Mouse (Mus musculus): ENCODE measurements around the gene Dmd. TPM values are rescaled to one million over a fixed set of nuclear protein-coding genes. Genes with fewer than 3 reads are reported as not detected.

Dmd gene
- polyA plus RNA-seq (2014; fragmentation: Nextera tagmentation; extraction: Ambion mirVana) = 36.4 and 38.2 TPM in 2 replicates

DNA sequence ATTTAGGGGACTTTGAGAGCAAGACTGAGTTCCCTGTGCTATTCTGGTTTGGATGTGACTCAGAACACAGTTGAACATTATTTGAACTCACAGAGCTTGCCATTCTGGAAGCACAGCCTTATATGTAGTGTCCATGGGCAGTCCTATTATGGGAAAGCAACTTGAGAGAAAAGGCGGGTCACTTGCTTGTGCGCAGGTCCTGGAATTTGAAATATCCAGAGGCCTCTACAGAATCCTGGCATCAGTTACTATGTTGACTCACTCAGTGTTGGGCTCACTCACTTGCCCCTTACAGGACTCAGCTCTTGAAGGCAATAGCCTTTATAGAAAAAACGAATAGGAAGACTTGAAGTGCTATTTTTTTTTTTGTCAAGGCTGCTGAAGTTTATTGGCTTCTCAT is at the start of gene Dmd:
Gene Dmd, plus strand, starts transcription at position 241 of the 400 bp plus-strand sequence.
- no peak within 1 kb of the TSS for H3K4me2 ChIP-seq (replicated peaks; ENCODE audit: low read depth, low read length)
- 55% methylated on average over 3 of the region's 3 CpGs for WGBS
- no peaks in the 10 kb centered on the region for H3K36me3 ChIP-seq (ENCODE audit: control insufficient read depth, insufficient read depth, low read length)
- H3K4me3 ChIP-seq (ENCODE audit: low read depth, low read length) = no peak within 1 kb of the TSS
- H3K4me1 ChIP-seq (ENCODE audit: control insufficient read depth, insufficient read depth, low read length) = no peaks in the 10 kb centered on the region
- H3K27ac ChIP-seq (ENCODE audit: low read length) = no peak within 1 kb of the TSS
- no peak for ATAC-seq (ENCODE audit: insufficient number of reproducible peaks, insufficient read depth, low FRiP score, low read depth)
- no peaks in the 10 kb centered on the region for H3K9me3 ChIP-seq (ENCODE audit: control insufficient read depth, low read depth, low read length)
- no peaks in the 10 kb centered on the region for H3K27me3 ChIP-seq (ENCODE audit: control insufficient read depth, insufficient read depth, low read length)
- no peak within 1 kb of the TSS for H3K9ac ChIP-seq (replicated peaks; ENCODE audit: low read depth, low read length)

DNA sequence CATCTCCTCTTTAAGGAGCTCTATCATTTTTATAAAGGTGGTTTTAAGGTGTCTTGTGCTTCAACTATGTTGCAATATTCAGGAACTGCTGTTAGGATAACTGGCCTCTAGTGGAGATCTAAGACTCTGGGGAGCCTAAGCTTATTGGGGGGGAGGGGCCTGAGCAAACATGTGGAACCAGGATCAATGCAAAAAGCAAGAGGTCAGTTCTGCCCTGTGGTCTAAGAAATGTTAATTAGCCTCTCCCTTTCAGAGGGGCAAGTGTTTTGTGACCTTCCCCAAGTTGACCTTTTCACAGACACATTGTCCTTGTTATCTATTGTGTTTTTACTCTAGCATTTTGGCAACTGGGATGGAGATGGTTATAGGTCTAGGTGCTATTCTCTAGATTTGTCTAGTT is 47.2 kb upstream of the Dmd start:
- Histone ChIP-seq H3K27me3 (ENCODE audit: control insufficient read depth, insufficient read depth, low read length) (no peaks in the 10 kb centered on the region), H3K4me1 (ENCODE audit: control insufficient read depth, insufficient read depth, low read length) (no peaks in the 10 kb centered on the region), H3K36me3 (ENCODE audit: control insufficient read depth, insufficient read depth, low read length) (no peaks in the 10 kb centered on the region), H3K9ac (replicated peaks; ENCODE audit: low read depth, low read length) (no peak overlapping the region), H3K27ac (ENCODE audit: low read length) (no peak overlapping the region), H3K4me2 (replicated peaks; ENCODE audit: low read depth, low read length) (no peak overlapping the region), H3K4me3 (ENCODE audit: low read depth, low read length) (no peak overlapping the region), H3K9me3 (ENCODE audit: control insufficient read depth, low read depth, low read length) (no peaks in the 10 kb centered on the region)
- no peak for ATAC-seq (ENCODE audit: insufficient number of reproducible peaks, insufficient read depth, low FRiP score, low read depth)

DNA sequence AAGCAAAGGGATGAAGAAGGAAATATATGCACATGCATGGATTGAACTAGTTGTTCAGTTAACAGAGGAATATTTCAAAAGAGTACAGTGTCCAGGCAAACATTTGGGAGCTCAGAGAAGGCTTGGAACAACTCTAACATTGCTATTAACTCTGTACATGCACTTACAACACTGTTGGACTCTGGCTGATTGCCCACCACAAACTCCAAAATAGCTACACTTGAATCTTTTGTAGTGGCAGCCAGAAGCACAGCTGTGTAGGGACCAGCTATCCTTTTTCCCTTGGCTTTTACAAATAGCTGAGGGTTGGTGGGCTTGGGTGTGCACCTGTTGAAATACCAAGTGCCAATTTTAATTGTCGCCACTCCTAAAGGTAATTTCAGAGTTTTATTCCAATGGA is 39.0 kb downstream of the Dmd start:
- no peaks in the 10 kb centered on the region for H3K9me3 ChIP-seq (ENCODE audit: control insufficient read depth, low read depth, low read length)
- H3K36me3 ChIP-seq (ENCODE audit: control insufficient read depth, insufficient read depth, low read length) = no peaks in the 10 kb centered on the region
- no peaks in the 10 kb centered on the region for H3K27me3 ChIP-seq (ENCODE audit: control insufficient read depth, insufficient read depth, low read length)
- H3K4me2 ChIP-seq (replicated peaks; ENCODE audit: low read depth, low read length) = no peak overlapping the region
- 87% methylated on average over 1 of the region's 1 CpGs for WGBS
- no peak overlapping the region for H3K9ac ChIP-seq (replicated peaks; ENCODE audit: low read depth, low read length)
- H3K4me1 ChIP-seq (ENCODE audit: control insufficient read depth, insufficient read depth, low read length) = no peaks in the 10 kb centered on the region
- no peak overlapping the region for H3K4me3 ChIP-seq (ENCODE audit: low read depth, low read length)
- H3K27ac ChIP-seq (ENCODE audit: low read length) = no peak overlapping the region
- ATAC-seq (ENCODE audit: insufficient number of reproducible peaks, insufficient read depth, low FRiP score, low read depth) = no peak

DNA sequence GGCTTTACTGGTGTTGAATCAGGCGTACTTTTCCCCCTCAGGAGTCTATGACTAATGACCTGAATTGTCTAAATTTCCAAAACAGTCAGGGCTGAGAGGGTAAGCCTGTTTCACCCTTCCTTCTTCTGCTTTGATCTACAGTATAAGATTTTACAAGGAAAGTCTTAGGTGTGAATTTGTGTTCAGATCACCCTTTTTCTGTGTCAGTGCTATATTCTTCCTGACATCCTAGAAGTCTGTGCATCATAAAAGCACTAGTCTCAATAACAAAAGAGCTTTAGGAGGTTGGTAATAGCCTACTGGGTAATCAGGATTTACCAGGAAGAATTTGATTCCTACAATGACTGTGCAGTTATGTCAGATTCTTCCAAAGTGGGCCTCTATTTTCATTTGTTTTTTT is 101.5 kb downstream of the Dmd start:
- no peaks in the 10 kb centered on the region for H3K36me3 ChIP-seq (ENCODE audit: control insufficient read depth, insufficient read depth, low read length)
- H3K4me2 ChIP-seq (replicated peaks; ENCODE audit: low read depth, low read length) = no peak overlapping the region
- 68% methylated on average over 1 of the region's 1 CpGs for WGBS
- H3K27ac ChIP-seq (ENCODE audit: low read length) = no peak overlapping the region
- ATAC-seq (ENCODE audit: insufficient number of reproducible peaks, insufficient read depth, low FRiP score, low read depth) = no peak
- no peaks in the 10 kb centered on the region for H3K4me1 ChIP-seq (ENCODE audit: control insufficient read depth, insufficient read depth, low read length)
- H3K27me3 ChIP-seq (ENCODE audit: control insufficient read depth, insufficient read depth, low read length) = no peaks in the 10 kb centered on the region
- H3K9ac ChIP-seq (replicated peaks; ENCODE audit: low read depth, low read length) = no peak overlapping the region
- H3K9me3 ChIP-seq (ENCODE audit: control insufficient read depth, low read depth, low read length) = no peaks in the 10 kb centered on the region
- H3K4me3 ChIP-seq (ENCODE audit: low read depth, low read length) = no peak overlapping the region

DNA sequence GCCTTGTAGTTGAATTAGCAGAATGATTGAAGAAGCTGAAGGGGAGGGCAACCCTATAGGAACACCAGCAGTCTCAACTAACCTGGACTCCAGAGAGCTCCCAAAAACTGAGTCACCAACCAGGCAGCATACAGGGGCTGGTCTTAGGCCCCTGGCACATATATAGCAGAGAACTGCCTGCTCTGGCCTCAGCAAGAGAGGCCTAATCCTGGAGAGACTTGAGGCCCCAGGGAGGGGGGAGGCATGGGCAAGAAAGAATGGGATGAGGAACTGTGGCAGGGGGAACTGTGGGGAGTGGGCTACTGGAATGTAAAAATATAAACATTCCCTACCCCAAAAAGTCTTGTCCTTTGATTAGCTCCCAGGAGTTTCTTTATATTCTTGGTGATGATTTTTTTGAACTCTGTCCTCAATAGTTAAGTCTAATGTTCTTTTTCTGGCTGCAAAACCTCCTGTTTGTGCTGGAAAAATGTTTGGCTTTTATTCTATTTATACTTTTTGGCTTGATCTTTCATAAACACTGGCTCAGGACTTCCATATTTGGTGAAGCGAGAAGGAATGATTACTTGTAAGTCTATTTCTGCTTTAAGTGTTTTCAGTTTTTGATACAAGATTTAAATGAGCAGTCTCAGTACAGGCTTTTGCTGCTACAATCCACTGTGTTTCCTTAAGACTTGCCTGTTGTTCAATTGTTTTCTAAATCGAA is 167.7 kb downstream of the Dmd start:
- Histone ChIP-seq H3K27me3 (ENCODE audit: control insufficient read depth, insufficient read depth, low read length) (no peaks in the 10 kb centered on the region), H3K4me3 (ENCODE audit: low read depth, low read length) (no peak overlapping the region), H3K9ac (replicated peaks; ENCODE audit: low read depth, low read length) (no peak overlapping the region), H3K4me1 (ENCODE audit: control insufficient read depth, insufficient read depth, low read length) (no peaks in the 10 kb centered on the region), H3K4me2 (replicated peaks; ENCODE audit: low read depth, low read length) (no peak overlapping the region), H3K27ac (ENCODE audit: low read length) (peak overlapping the region; percentile 77; the same call in 1 of the 2 replicates), H3K36me3 (ENCODE audit: control insufficient read depth, insufficient read depth, low read length) (no peaks in the 10 kb centered on the region), H3K9me3 (ENCODE audit: control insufficient read depth, low read depth, low read length) (no peaks in the 10 kb centered on the region)
- ATAC-seq (ENCODE audit: insufficient number of reproducible peaks, insufficient read depth, low FRiP score, low read depth) = no peak
- 59% methylated on average over 2 of the region's 2 CpGs for WGBS

DNA sequence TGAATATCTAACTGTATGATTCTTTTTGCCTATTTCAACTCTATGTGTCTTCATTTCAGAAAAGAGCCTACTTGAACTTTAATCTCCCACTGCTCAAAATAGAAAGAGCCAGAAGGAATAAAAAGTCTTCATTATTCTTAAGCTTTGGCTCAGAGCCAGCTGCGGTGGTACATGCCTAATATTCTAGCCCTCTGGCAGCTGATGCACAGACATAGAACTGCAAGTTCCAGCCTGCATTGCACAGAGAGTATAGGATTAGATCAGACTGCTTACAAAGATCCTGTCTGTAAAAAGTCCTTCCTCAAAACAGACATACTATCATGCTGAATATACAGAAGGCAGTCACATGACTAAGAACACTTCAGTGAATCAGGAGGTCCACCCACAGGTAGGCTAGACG is 168.5 kb downstream of the Dmd start:
- ATAC-seq (ENCODE audit: insufficient number of reproducible peaks, insufficient read depth, low FRiP score, low read depth) = peak; percentile 46; the same call in 1 of the 2 replicates
- no peak overlapping the region for H3K27ac ChIP-seq (ENCODE audit: low read length)
- no peaks in the 10 kb centered on the region for H3K9me3 ChIP-seq (ENCODE audit: control insufficient read depth, low read depth, low read length)
- WGBS = 50% methylated on average over 2 of the region's 2 CpGs
- no peaks in the 10 kb centered on the region for H3K36me3 ChIP-seq (ENCODE audit: control insufficient read depth, insufficient read depth, low read length)
- H3K9ac ChIP-seq (replicated peaks; ENCODE audit: low read depth, low read length) = no peak overlapping the region
- H3K4me2 ChIP-seq (replicated peaks; ENCODE audit: low read depth, low read length) = no peak overlapping the region
- H3K4me1 ChIP-seq (ENCODE audit: control insufficient read depth, insufficient read depth, low read length) = no peaks in the 10 kb centered on the region
- H3K4me3 ChIP-seq (ENCODE audit: low read depth, low read length) = no peak overlapping the region
- no peaks in the 10 kb centered on the region for H3K27me3 ChIP-seq (ENCODE audit: control insufficient read depth, insufficient read depth, low read length)

DNA sequence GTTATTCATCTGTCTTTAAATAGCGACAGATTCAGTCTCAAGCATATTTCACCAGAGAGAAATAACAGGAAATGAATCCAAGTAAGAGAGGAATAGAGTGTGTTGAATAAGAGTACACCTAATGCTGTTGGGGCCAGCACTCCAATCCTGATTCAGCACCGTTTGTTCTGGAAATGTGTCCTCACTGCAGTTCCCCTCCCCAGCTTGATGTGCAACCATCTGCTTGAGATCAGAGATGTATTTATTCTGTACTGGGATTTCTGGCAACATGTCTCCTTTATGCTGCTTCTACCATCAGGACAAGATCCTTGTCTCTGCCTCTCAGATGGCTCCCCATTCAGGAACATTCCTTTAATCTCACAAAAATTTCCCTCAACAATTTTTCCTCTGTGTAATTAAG is 271.9 kb downstream of the Dmd start:
- Histone ChIP-seq H3K4me1 (ENCODE audit: control insufficient read depth, insufficient read depth, low read length) (no peaks in the 10 kb centered on the region), H3K27ac (ENCODE audit: low read length) (no peak overlapping the region), H3K9ac (replicated peaks; ENCODE audit: low read depth, low read length) (no peak overlapping the region), H3K27me3 (ENCODE audit: control insufficient read depth, insufficient read depth, low read length) (no peaks in the 10 kb centered on the region), H3K4me3 (ENCODE audit: low read depth, low read length) (no peak overlapping the region), H3K9me3 (ENCODE audit: control insufficient read depth, low read depth, low read length) (no peaks in the 10 kb centered on the region), H3K4me2 (replicated peaks; ENCODE audit: low read depth, low read length) (no peak overlapping the region), H3K36me3 (ENCODE audit: control insufficient read depth, insufficient read depth, low read length) (no peaks in the 10 kb centered on the region)
- 69% methylated on average over 2 of the region's 2 CpGs for WGBS
- no peak for ATAC-seq (ENCODE audit: insufficient number of reproducible peaks, insufficient read depth, low FRiP score, low read depth)

DNA sequence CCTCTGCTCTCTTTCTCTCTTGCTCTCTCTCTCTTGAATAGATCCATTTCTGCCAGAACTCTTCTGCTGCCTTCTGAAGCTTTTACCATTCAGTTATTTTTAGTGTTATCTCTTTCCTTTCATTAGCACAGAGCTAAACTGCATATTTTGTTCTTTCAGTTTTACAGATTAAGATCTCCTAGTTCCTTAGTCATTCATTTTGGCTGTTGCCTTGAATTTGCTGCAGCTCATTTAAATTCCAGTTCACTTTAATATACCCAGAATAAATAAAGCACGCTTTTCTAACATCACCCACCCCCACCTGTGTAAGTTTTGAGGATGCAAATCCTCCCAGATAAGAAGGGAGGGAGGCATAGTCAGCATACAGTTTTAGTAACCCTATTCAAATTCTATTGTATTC is 272.4 kb downstream of the Dmd start:
- H3K9me3 ChIP-seq (ENCODE audit: control insufficient read depth, low read depth, low read length) = no peaks in the 10 kb centered on the region
- no peaks in the 10 kb centered on the region for H3K4me1 ChIP-seq (ENCODE audit: control insufficient read depth, insufficient read depth, low read length)
- 47% methylated on average over 1 of the region's 1 CpGs for WGBS
- H3K4me2 ChIP-seq (replicated peaks; ENCODE audit: low read depth, low read length) = no peak overlapping the region
- no peaks in the 10 kb centered on the region for H3K27me3 ChIP-seq (ENCODE audit: control insufficient read depth, insufficient read depth, low read length)
- ATAC-seq (ENCODE audit: insufficient number of reproducible peaks, insufficient read depth, low FRiP score, low read depth) = no peak
- H3K36me3 ChIP-seq (ENCODE audit: control insufficient read depth, insufficient read depth, low read length) = no peaks in the 10 kb centered on the region
- H3K9ac ChIP-seq (replicated peaks; ENCODE audit: low read depth, low read length) = no peak overlapping the region
- no peak overlapping the region for H3K4me3 ChIP-seq (ENCODE audit: low read depth, low read length)
- H3K27ac ChIP-seq (ENCODE audit: low read length) = no peak overlapping the region

DNA sequence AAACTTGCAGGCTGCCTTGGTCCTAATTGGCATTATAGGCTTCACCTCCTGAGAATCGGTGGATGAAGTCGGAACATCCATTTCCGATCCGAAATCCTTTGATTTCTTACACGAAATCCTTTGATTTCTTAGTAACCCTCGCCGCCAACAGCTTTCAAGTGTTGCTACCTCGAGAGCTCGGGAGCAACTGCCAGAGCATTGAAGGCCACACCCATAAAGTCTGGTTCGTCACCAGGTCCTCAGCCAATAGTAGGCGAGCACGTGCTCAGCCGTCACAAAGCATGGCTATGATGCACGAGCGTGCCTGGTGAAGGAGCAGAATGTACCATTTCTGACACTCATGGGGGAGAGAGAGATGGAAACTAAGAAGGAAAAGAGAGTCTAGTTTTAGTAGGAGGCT is 538.9 kb downstream of the Dmd start, which contains the start of gene Tsga8:
Gene Tsga8, minus strand, starts transcription at position 327 of the 400 bp plus-strand sequence.
- no peak for ATAC-seq (ENCODE audit: insufficient number of reproducible peaks, insufficient read depth, low FRiP score, low read depth)
- Histone ChIP-seq H3K9ac (replicated peaks; ENCODE audit: low read depth, low read length) (no peak within 1 kb of the TSS), H3K9me3 (ENCODE audit: control insufficient read depth, low read depth, low read length) (no peaks in the 10 kb centered on the region), H3K4me1 (ENCODE audit: control insufficient read depth, insufficient read depth, low read length) (no peaks in the 10 kb centered on the region), H3K27ac (ENCODE audit: low read length) (no peak within 1 kb of the TSS), H3K27me3 (ENCODE audit: control insufficient read depth, insufficient read depth, low read length) (no peaks in the 10 kb centered on the region), H3K4me3 (ENCODE audit: low read depth, low read length) (no peak within 1 kb of the TSS), H3K4me2 (replicated peaks; ENCODE audit: low read depth, low read length) (no peak within 1 kb of the TSS), H3K36me3 (ENCODE audit: control insufficient read depth, insufficient read depth, low read length) (no peaks in the 10 kb centered on the region)
- WGBS = 90% methylated on average over 15 of the region's 15 CpGs
